Mouse (Mus musculus) heart, postnatal 14 days (tissue): ENCODE measurements around the gene Ess2. TPM values are rescaled to one million over a fixed set of nuclear protein-coding genes. Genes with fewer than 3 reads are reported as not detected.
"Not testable (repeated sequence)": the region's sequence is repeated elsewhere in the genome, so short reads cannot be mapped to it uniquely, and the experiment has no call there.

ENCODE experiments used
- DNase-seq, 2 experiments: peaks; one replicate each; pipeline ENCODE4 v3.0.0; 2021 to 2022
- intact Hi-C: fragments of 180-260 bp; cut with DNase I; formaldehyde crosslinking; loops from one replicate; pipeline ENCODE4 v1.15.1; 2025
- long read RNA-seq, 2 experiments: library from polyadenylated mRNA; stranded (forward); transcript quantifications; one replicate each; pipeline ENCODE4 v2.0.0; 2021
- total RNA-seq, 2 experiments: library from RNA; stranded (reverse); gene quantifications; 2 replicates each; pipeline ENCODE4 v1.2.3; 2021

Ess2 gene
- total RNA-seq = 10 to 100 TPM; 11.6 to 13.3 TPM
- long read RNA-seq, experiment 1, transcript Ess2-201 (10 exons, 2,821 nt) = major isoform, 16 of 31 reads
- long read RNA-seq, experiment 1, transcript Ess2-205 (10 exons, 2,785 nt) = minor isoform, 9 of 31 reads
- long read RNA-seq, experiment 1, partial matches to known transcripts = 4 of 31 reads
- long read RNA-seq, experiment 1, other reads (novel, unspliced or antisense) = 2 of 31 reads
- long read RNA-seq, experiment 2, transcript Ess2-201 (10 exons, 2,821 nt) = major isoform, 11 of 21 reads
- long read RNA-seq, experiment 2, partial matches to known transcripts = 3 of 21 reads
- long read RNA-seq, experiment 2, other reads (novel, unspliced or antisense) = 3 of 21 reads

GRCm38 (mm10) chr16:17911052-17911595 lies at the start of gene Ess2:
Gene Ess2, minus strand, starts transcription at chr16:17911348.
- intact Hi-C loops = loop anchor here (5.0 kb wide), 2 partner anchors 76 to 136 kb away; no protein-coding TSS in a partner anchor
- peak; percentile 87 to 90 for DNase-seq

- intact Hi-C loops, DNase-seq: not testable (repeated sequence)
Measured at GRCm38 (mm10) chr16:17956052-17956638, 45.0 kb upstream of the Ess2 start.

- DNase-seq = no peak
- intact Hi-C loops = no loop called here
Measured at GRCm38 (mm10) chr16:17951618-17952017, 40.5 kb upstream of the Ess2 start.

- intact Hi-C loops = no loop called here
- no peak for DNase-seq
Measured at GRCm38 (mm10) chr16:17950068-17950467, 38.9 kb upstream of the Ess2 start.

- intact Hi-C loops = no loop called here
- no peak for DNase-seq
Measured at GRCm38 (mm10) chr16:17949421-17949877, 38.3 kb upstream of the Ess2 start.

GRCm38 (mm10) chr16:17945081-17945831 lies 34.1 kb upstream of the Ess2 start:
- intact Hi-C loops = no loop called here
- DNase-seq = no peak

- no peak for DNase-seq
- intact Hi-C loops = no loop called here
Measured at GRCm38 (mm10) chr16:17943466-17943865, 32.3 kb upstream of the Ess2 start.

GRCm38 (mm10) chr16:17939255-17939751 lies 28.2 kb upstream of the Ess2 start:
- no peak for DNase-seq
- intact Hi-C loops = loop anchor here (2.0 kb wide), 1 partner anchor 27 kb away; no protein-coding TSS in a partner anchor

GRCm38 (mm10) chr16:17938821-17939220 lies 27.7 kb upstream of the Ess2 start:
- intact Hi-C loops = loop anchor here (1.0 to 2.0 kb wide), 2 partner anchors 26 to 81 kb away; no protein-coding TSS in a partner anchor
- DNase-seq = peak; percentile 58 to 71

GRCm38 (mm10) chr16:17938187-17938586 lies 27.0 kb upstream of the Ess2 start:
- DNase-seq = no peak
- intact Hi-C loops = loop anchor here (1.0 to 2.0 kb wide), 2 partner anchors 25 to 80 kb away; no protein-coding TSS in a partner anchor

- intact Hi-C loops = no loop called here
- DNase-seq = no peak
Measured at GRCm38 (mm10) chr16:17936776-17937175, 25.6 kb upstream of the Ess2 start.

- intact Hi-C loops = no loop called here
- DNase-seq = no peak
Measured at GRCm38 (mm10) chr16:17934445-17934910, 23.3 kb upstream of the Ess2 start.

GRCm38 (mm10) chr16:17933594-17934444 lies 22.7 kb upstream of the Ess2 start:
- DNase-seq = no peak
- intact Hi-C loops = no loop called here

- no peak for DNase-seq
- intact Hi-C loops = no loop called here
Measured at GRCm38 (mm10) chr16:17931906-17932460, 20.8 kb upstream of the Ess2 start.

GRCm38 (mm10) chr16:17929631-17930030 lies 18.5 kb upstream of the Ess2 start:
- intact Hi-C loops = loop anchor here (5.0 kb wide), 2 partner anchors 58 to 118 kb away; no protein-coding TSS in a partner anchor
- DNase-seq = no peak

- intact Hi-C loops = loop anchor here (5.0 kb wide), 2 partner anchors 58 to 118 kb away; no protein-coding TSS in a partner anchor
- DNase-seq = no peak
Measured at GRCm38 (mm10) chr16:17929211-17929610, 18.1 kb upstream of the Ess2 start.

- intact Hi-C loops = loop anchor here (5.0 kb wide), 2 partner anchors 59 to 119 kb away; no protein-coding TSS in a partner anchor
- DNase-seq = peak; percentile 58 to 76
Measured at GRCm38 (mm10) chr16:17928627-17929104, 17.5 kb upstream of the Ess2 start.

- intact Hi-C loops = loop anchor here (5.0 kb wide), 2 partner anchors 59 to 119 kb away; no protein-coding TSS in a partner anchor
- DNase-seq = peak; percentile 74 to 75
Measured at GRCm38 (mm10) chr16:17928087-17928580, 17.0 kb upstream of the Ess2 start, which contains the start of gene Slc25a1. Gene Slc25a1, minus strand, starts transcription at chr16:17928219.
